Mouse (Mus musculus) ES-E14 (cell line): ENCODE data around the gene Rhog.

Source experiments
- CHD2 ChIP-seq: IDR thresholded peaks from 2 replicates; pipeline ENCODE4 v1.6.1; 2014; ENCODE audit warnings: mild to moderate bottlenecking, low read depth, low read length, inconsistent platforms
- HCFC1 ChIP-seq: IDR thresholded peaks from 2 replicates; pipeline ENCODE4 v1.6.1; 2012; ENCODE audit warnings: low read length, inconsistent platforms, borderline replicate concordance; ENCODE audit not compliant: insufficient read depth
- ZC3H11A ChIP-seq: IDR thresholded peaks from 2 replicates; pipeline ENCODE4 v1.6.1; 2012; ENCODE audit warnings: low read depth, mild to moderate bottlenecking, inconsistent platforms, low read length, borderline replicate concordance

DNA sequence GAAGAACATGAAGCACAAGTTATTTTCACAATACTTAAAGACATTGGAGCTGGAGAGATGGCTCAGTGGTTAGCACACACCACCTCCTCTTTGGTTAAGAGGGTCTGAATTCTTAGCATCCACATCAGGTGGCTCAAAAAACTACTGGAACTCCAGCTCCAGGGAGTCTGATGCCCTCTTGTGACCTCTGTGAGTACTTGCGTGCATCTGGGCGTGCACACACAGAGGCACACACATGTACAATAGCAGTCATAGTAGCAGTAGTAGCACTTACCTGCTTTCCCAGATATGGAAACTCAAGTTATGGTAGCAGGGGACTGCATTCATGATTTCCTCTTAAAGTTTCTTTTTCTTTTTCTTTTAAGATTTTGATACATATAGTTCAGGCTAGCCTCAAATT lies 7.2 kb upstream of the Rhog start:
- TF ChIP-seq HCFC1 (no peak), ZC3H11A (no peak), CHD2 (no peak)
